Mouse (Mus musculus) hematopoietic stem cell, adult 5-6 weeks (primary cell): Measurements from ENCODE around the gene Atp2c1. TPM values are rescaled to one million over a fixed set of nuclear protein-coding genes. Genes with fewer than 3 reads are reported as not detected.

Source experiments
- ATAC-seq, 2 experiments: fragments of 125-278 bp in 1 of 2; replicated peaks in 1 of 2; 2 replicates each; pipeline ENCODE4 v1.8.0; 2016 to 2017; ENCODE audit warnings: inconsistent platforms in 2 of 2, mild to moderate bottlenecking in 2 of 2, moderate number of reproducible peaks in 2 of 2, low read depth in 1 of 2, moderate TSS enrichment in 1 of 2; ENCODE audit not compliant: low FRiP score in 2 of 2, poor library complexity in 2 of 2, severe bottlenecking in 2 of 2, insufficient read depth in 1 of 2, low TSS enrichment in 1 of 2
- total RNA-seq: library from RNA; stranded (forward); fragments of 172-1452, 232-1000 nt; gene quantifications from 2 replicates; pipeline ENCODE4 v1.2.3, GENCODE M21; 2017

The Atp2c1 gene
- total RNA-seq, 1 experiment from 2014 or later = 84.2 TPM

GRCm38 (mm10) chr9:105495316-105496174 is 31.6 kb downstream of the Atp2c1 start:
- ATAC-seq = peak; percentile 78 to 81

- ATAC-seq = peak; percentile 92 to 96
Observed at GRCm38 (mm10) chr9:105494553-105495315, 32.4 kb downstream of the Atp2c1 start.

- ATAC-seq = no peak
Observed at GRCm38 (mm10) chr9:105492744-105493143, 34.4 kb downstream of the Atp2c1 start.

GRCm38 (mm10) chr9:105488363-105488762 is 38.8 kb downstream of the Atp2c1 start:
- ATAC-seq = no peak

- ATAC-seq = peak; percentile 46 to 64; a peak in 2 of 4 replicates
Observed at GRCm38 (mm10) chr9:105484338-105485084, 42.6 kb downstream of the Atp2c1 start.

- no peak for ATAC-seq
Observed at GRCm38 (mm10) chr9:105483880-105484279, 43.2 kb downstream of the Atp2c1 start.

- ATAC-seq = no peak
Observed at GRCm38 (mm10) chr9:105482715-105483510, 44.2 kb downstream of the Atp2c1 start.

GRCm38 (mm10) chr9:105482070-105482469 is 45.0 kb downstream of the Atp2c1 start:
- no peak for ATAC-seq

GRCm38 (mm10) chr9:105476134-105476533 is 51.0 kb downstream of the Atp2c1 start:
- no peak; a peak in 1 of 4 replicates for ATAC-seq

- no peak for ATAC-seq
Observed at GRCm38 (mm10) chr9:105474910-105475309, 52.2 kb downstream of the Atp2c1 start.

- ATAC-seq = no peak
Observed at GRCm38 (mm10) chr9:105467787-105468186, 59.3 kb downstream of the Atp2c1 start.

- no peak for ATAC-seq
Observed at GRCm38 (mm10) chr9:105461496-105461895, 65.6 kb downstream of the Atp2c1 start.

- peak; percentile 27 to 75; a peak in 1 of 4 replicates for ATAC-seq
Observed at GRCm38 (mm10) chr9:105459032-105459431, 68.1 kb downstream of the Atp2c1 start.

GRCm38 (mm10) chr9:105408549-105408948 is 118.6 kb downstream of the Atp2c1 start:
- no peak for ATAC-seq

GRCm38 (mm10) chr9:105395218-105395627 is 131.9 kb downstream of the Atp2c1 start, which contains the start of the genes Aste1 and Nek11:
TSS of gene Aste1 (plus strand) at chr9:105395392.
TSS of gene Nek11 (minus strand) at chr9:105395524.
- peak; percentile 98 to 99 for ATAC-seq

GRCm38 (mm10) chr9:105394720-105395119 is 132.4 kb downstream of the Atp2c1 start:
- ATAC-seq = no peak

- no peak for ATAC-seq
Observed at GRCm38 (mm10) chr9:105390616-105391015, 136.5 kb downstream of the Atp2c1 start.
